Mouse (Mus musculus) thymus, adult 2 months (tissue): ENCODE results near the gene Sbsn.

Source experiments
- CTCF ChIP-seq: fragments of 200-500 bp; IDR thresholded peaks from 2 replicates; pipeline ENCODE4 v1.5.1; 2012; ENCODE audit warnings: mild to moderate bottlenecking, control low read depth, low read length, moderate library complexity, borderline replicate concordance; ENCODE audit not compliant: control insufficient read depth, poor library complexity, insufficient read depth; ENCODE audit errors: extremely low read depth
- POLR2A ChIP-seq: fragments of 200-500 bp; IDR thresholded peaks from 2 replicates; pipeline ENCODE4 v1.6.1; 2012; ENCODE audit warnings: mild to moderate bottlenecking, low read length, control low read depth, moderate library complexity; ENCODE audit not compliant: control insufficient read depth, poor library complexity, insufficient read depth; ENCODE audit errors: extremely low read depth

DNA sequence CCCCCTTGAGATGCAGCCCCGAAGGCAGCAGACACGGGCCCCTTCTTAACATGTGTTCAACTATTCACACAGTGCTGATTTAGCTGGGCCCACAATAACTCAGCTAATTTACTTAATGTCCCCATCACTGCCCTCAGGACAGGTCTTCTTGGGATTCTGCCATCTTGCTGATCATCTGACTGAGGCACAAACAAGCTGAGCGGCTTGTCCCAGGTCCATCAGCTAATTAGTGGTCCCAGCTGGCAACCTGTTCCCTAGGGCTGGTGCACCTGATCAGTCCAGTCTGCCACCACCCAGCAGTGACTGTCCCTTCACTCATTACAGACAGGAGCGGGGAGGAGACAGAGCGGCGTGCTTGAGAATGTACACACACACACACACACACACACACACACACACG, 30.0 kb upstream of the Sbsn start:
- no peak for TF ChIP-seq POLR2A
- no peak for TF ChIP-seq CTCF
